Mouse (Mus musculus) midbrain, embryonic 16.5 days (tissue): ENCODE measurements around the gene Meig1. TPM values are rescaled to one million over a fixed set of nuclear protein-coding genes. Genes with fewer than 3 reads are reported as not detected.

ENCODE experiments used
- ATAC-seq: fragments of 200-750 bp; cut with Nextera tagmentation; 2 replicates; pipeline ENCODE4 v1.8.0; 2017; ENCODE audit warnings: moderate TSS enrichment
- H3K27ac ChIP-seq: fragments of 300-500 bp; sonication (generic); 2 replicates; pipeline ENCODE4 v1.5.1; 2014; ENCODE audit warnings: mild to moderate bottlenecking, low read length, mixed read lengths
- H3K27me3 ChIP-seq: fragments of 300-500 bp; sonication (generic); 2 replicates; pipeline ENCODE4 v1.6.1; 2014; ENCODE audit warnings: low read depth, low read length, mixed read lengths; ENCODE audit not compliant: control insufficient read depth, insufficient read depth
- H3K36me3 ChIP-seq: fragments of 300-500 bp; sonication (generic); 2 replicates; pipeline ENCODE4 v1.6.1; 2014; ENCODE audit warnings: mild to moderate bottlenecking, low read length, moderate library complexity, mixed read lengths; ENCODE audit not compliant: control insufficient read depth, insufficient read depth
- H3K4me1 ChIP-seq: fragments of 300-500 bp; sonication (generic); 2 replicates; pipeline ENCODE4 v1.6.1; 2014; ENCODE audit warnings: mild to moderate bottlenecking, low read length, mixed read lengths; ENCODE audit not compliant: control insufficient read depth, insufficient read depth
- H3K4me2 ChIP-seq: fragments of 300-500 bp; sonication (generic); 2 replicates; pipeline ENCODE4 v1.6.1; 2014; ENCODE audit warnings: mild to moderate bottlenecking, low read length, mixed read lengths
- H3K4me3 ChIP-seq: fragments of 300-500 bp; sonication (generic); 2 replicates; pipeline ENCODE4 v1.5.1; 2014; ENCODE audit warnings: low read depth, mild to moderate bottlenecking, low read length, moderate library complexity, mixed read lengths
- H3K9ac ChIP-seq: fragments of 300-500 bp; sonication (generic); 2 replicates; pipeline ENCODE4 v1.6.1; 2014; ENCODE audit warnings: low read depth, low read length, mixed read lengths
- H3K9me3 ChIP-seq: fragments of 300-500 bp; sonication (generic); replicated peaks from 2 replicates; pipeline ENCODE4 v1.6.1; 2014; ENCODE audit warnings: mild to moderate bottlenecking, low read length, mixed read lengths; ENCODE audit not compliant: control insufficient read depth, poor library complexity, severe bottlenecking
- WGBS: fragments of 180-500 bp; shearing (Covaris S2); extraction: QIAGEN DNeasy Blood & Tissue Kit; methylation state at CpG from one replicate; pipeline ENCODE4 v1.1.7; 2014; 5-methylcytosine and 5-hydroxymethylcytosine counted together
- polyA plus RNA-seq: library from polyadenylated mRNA; unstranded; fragments of >200 nt; fragmentation: Nextera tagmentation; extraction: Ambion mirVana; gene quantifications from 2 replicates; pipeline ENCODE4 v1.2.1, GENCODE M21; 2015

Meig1 gene
- 8.8 and 9.4 TPM in 2 replicates for polyA plus RNA-seq

GRCm38 (mm10) chr2:3422548-3422947 is at the start of gene Meig1:
Gene Meig1, minus strand, starts transcription at chr2:3422648.
- no peak for ATAC-seq
- H3K4me2 ChIP-seq, result no peak within 1 kb of the TSS; the same call in 1 of the 2 replicates

GRCm38 (mm10) chr2:3456590-3456989 is 34.1 kb upstream of the Meig1 start:
- 87% methylated on average over 4 of the region's 4 CpGs for WGBS
- no peak overlapping the region for H3K4me3 ChIP-seq
- H3K36me3 ChIP-seq, result peaks cover 10% of the 10 kb centered on the region
- H3K4me2 ChIP-seq, result no peak overlapping the region
- no peak overlapping the region for H3K27ac ChIP-seq
- no peak overlapping the region for H3K9ac ChIP-seq
- H3K4me1 ChIP-seq, result no peaks in the 10 kb centered on the region
- no peaks in the 10 kb centered on the region for H3K27me3 ChIP-seq
- H3K9me3 ChIP-seq, result no peaks in the 10 kb centered on the region
- no peak for ATAC-seq

More at GRCm38 (mm10) chr2:3422548-3422947, at the start of gene Meig1:
- Histone ChIP-seq H3K27me3 (peaks cover 5% of the 10 kb centered on the region; the same call in 1 of the 2 replicates), H3K4me1 (peaks cover 16% of the 10 kb centered on the region), H3K9me3 (no peaks in the 10 kb centered on the region), H3K36me3 (no peaks in the 10 kb centered on the region), H3K9ac (no peak within 1 kb of the TSS), H3K4me3 (no peak within 1 kb of the TSS), H3K27ac (no peak within 1 kb of the TSS)
- 69% methylated on average over 3 of the region's 3 CpGs for WGBS

- Histone ChIP-seq H3K9ac (no peak overlapping the region), H3K27ac (no peak overlapping the region), H3K4me1 (no peaks in the 10 kb centered on the region), H3K27me3 (no peaks in the 10 kb centered on the region), H3K9me3 (no peaks in the 10 kb centered on the region), H3K4me2 (no peak overlapping the region), H3K4me3 (no peak overlapping the region), H3K36me3 (peaks cover 11% of the 10 kb centered on the region)
- ATAC-seq, result no peak
- 94% methylated on average over 3 of the region's 3 CpGs for WGBS
Observed at GRCm38 (mm10) chr2:3453096-3453495, 30.6 kb upstream of the Meig1 start.

GRCm38 (mm10) chr2:3449431-3449830 is 27.0 kb upstream of the Meig1 start:
- Histone ChIP-seq H3K27me3 (no peaks in the 10 kb centered on the region), H3K4me2 (no peak overlapping the region), H3K9me3 (no peaks in the 10 kb centered on the region), H3K4me3 (no peak overlapping the region), H3K9ac (no peak overlapping the region), H3K36me3 (peaks cover 17% of the 10 kb centered on the region), H3K4me1 (no peaks in the 10 kb centered on the region), H3K27ac (no peak overlapping the region)
- no peak for ATAC-seq
- 95% methylated on average over 2 of the region's 2 CpGs for WGBS

- Histone ChIP-seq H3K27me3 (no peaks in the 10 kb centered on the region), H3K36me3 (peaks cover 14% of the 10 kb centered on the region; the same call in 1 of the 2 replicates)
Observed at GRCm38 (mm10) chr2:3445984-3446383, 23.5 kb upstream of the Meig1 start.

GRCm38 (mm10) chr2:3444206-3444605 is 21.8 kb upstream of the Meig1 start:
- Histone ChIP-seq H3K4me2 (no peak overlapping the region), H3K36me3 (peaks cover 16% of the 10 kb centered on the region), H3K9ac (no peak overlapping the region), H3K9me3 (no peaks in the 10 kb centered on the region), H3K4me3 (no peak overlapping the region), H3K27ac (no peak overlapping the region), H3K27me3 (no peaks in the 10 kb centered on the region), H3K4me1 (no peaks in the 10 kb centered on the region)
- 75% methylated on average over 7 of the region's 7 CpGs for WGBS
- ATAC-seq, result no peak

More at GRCm38 (mm10) chr2:3445984-3446383, 23.5 kb upstream of the Meig1 start:
- Histone ChIP-seq H3K4me2 (no peak overlapping the region), H3K9ac (no peak overlapping the region), H3K27ac (no peak overlapping the region), H3K4me1 (no peaks in the 10 kb centered on the region), H3K4me3 (no peak overlapping the region), H3K9me3 (no peaks in the 10 kb centered on the region)
- ATAC-seq, result no peak
- 89% methylated on average over 4 of the region's 4 CpGs for WGBS

- Histone ChIP-seq H3K4me1 (no peaks in the 10 kb centered on the region), H3K9me3 (no peaks in the 10 kb centered on the region), H3K9ac (no peak overlapping the region), H3K4me3 (no peak overlapping the region), H3K36me3 (peaks cover 11% of the 10 kb centered on the region), H3K27me3 (no peaks in the 10 kb centered on the region), H3K27ac (no peak overlapping the region), H3K4me2 (no peak overlapping the region)
- ATAC-seq, result no peak
- WGBS, result 38% methylated on average over 7 of the region's 7 CpGs
Observed at GRCm38 (mm10) chr2:3437956-3438355, 15.5 kb upstream of the Meig1 start.

GRCm38 (mm10) chr2:3435369-3436061 is 13.1 kb upstream of the Meig1 start:
- Histone ChIP-seq H3K27ac (no peak overlapping the region), H3K9me3 (no peaks in the 10 kb centered on the region), H3K9ac (no peak overlapping the region), H3K27me3 (no peaks in the 10 kb centered on the region), H3K4me3 (no peak overlapping the region), H3K36me3 (peaks cover 13% of the 10 kb centered on the region), H3K4me2 (no peak overlapping the region), H3K4me1 (no peaks in the 10 kb centered on the region)
- ATAC-seq, result no peak
- WGBS, result 90% methylated on average over 6 of the region's 6 CpGs

GRCm38 (mm10) chr2:3430956-3431355 is 8.5 kb upstream of the Meig1 start:
- Histone ChIP-seq H3K27ac (no peak overlapping the region), H3K27me3 (no peaks in the 10 kb centered on the region), H3K9me3 (no peaks in the 10 kb centered on the region), H3K4me3 (no peak overlapping the region), H3K4me1 (no peaks in the 10 kb centered on the region), H3K4me2 (no peak overlapping the region), H3K9ac (no peak overlapping the region), H3K36me3 (peaks cover 6% of the 10 kb centered on the region)
- WGBS, result 91% methylated on average over 9 of the region's 9 CpGs
- ATAC-seq, result no peak
